Mouse (Mus musculus): ENCODE measurements around the gene Fer1l5. TPM values are rescaled to one million over a fixed set of nuclear protein-coding genes. Genes with fewer than 3 reads are reported as not detected.

Gene Fer1l5
- polyA plus RNA-seq, 1 experiment from 2014 or later, result 0.28 TPM

DNA sequence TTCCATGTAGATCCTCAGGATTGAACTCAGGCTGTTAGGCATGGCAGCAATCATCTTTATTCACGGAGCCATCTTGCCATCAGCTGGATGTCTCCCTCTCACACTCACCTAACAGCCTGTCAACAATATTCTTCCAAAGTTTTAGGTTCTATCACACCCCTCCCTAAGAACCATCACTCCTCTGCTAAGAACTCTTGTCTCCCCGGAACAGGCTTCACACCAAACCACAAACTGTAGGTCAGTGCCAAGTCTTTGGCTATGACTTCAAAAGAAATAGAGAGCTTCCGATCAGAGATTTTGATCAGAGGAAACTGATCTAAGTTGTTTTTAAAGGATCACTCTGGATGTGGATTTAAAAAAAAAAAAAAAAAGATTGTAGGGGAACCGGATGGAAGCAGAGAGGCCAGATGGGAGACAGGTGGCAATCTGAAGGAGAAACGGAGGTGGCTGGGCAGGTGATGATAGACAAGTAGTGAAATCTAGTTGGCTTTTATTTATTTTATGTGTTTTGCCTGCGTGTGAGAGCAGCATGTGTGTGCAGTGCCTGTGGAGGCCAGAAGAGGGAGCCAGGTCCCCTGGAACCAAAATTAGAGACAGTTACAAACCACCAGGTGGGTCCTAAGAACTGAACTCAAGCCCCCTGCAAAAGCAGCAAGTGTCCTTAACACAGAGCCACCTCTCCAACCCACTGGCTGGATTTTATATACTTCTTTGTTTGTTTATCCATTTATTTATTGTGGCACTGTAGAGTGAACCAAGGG is 82.1 kb downstream of the Fer1l5 start:
- no peaks in the 10 kb centered on the region for H3K36me3 ChIP-seq (ENCODE audit: insufficient read depth, low read length)
- H3K9me3 ChIP-seq (replicated peaks; ENCODE audit: low read length), result no peaks in the 10 kb centered on the region

DNA sequence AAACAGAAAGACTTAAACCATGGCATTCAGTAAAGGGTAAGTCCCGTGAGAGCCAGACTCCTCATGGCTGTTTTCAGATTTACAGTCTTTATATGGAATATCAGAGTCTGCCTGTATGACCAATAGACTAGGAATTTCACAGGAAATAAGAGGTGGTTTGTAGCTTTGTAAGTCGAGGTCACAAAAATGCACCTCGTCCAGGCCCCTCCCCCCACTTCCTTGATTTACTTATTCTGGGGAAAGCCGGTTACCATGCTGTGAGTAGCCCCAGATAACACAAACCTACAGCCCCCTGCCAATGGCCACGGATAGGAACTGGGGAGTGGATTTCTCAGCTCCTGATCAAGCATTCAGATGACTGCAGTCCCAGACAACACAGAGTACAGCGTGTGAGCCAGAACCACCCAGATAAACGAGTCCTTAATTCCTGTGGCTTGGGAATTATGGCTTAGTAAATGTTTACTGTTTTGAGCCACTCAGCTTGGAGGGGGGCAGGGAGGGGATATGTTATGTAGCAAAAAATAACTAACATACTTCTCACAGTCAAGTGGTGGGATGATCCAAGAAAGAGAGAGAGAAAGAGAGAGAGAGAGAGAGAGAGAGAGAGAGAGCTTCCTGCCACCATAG is 85.4 kb downstream of the Fer1l5 start:
- H3K27ac ChIP-seq, result 0 out of 2 replicates have a peak overlapping the region, but pooled peaks have one; percentile 11
- WGBS, result 23% methylated on average over 7 of the region's 7 CpGs

More for the DNA sequence above, 82.1 kb downstream of the Fer1l5 start:
- no peak overlapping the region for H3K4me2 ChIP-seq (ENCODE audit: low read length)
- TF ChIP-seq CTCF (IDR thresholded peaks at IDR 0.05; ENCODE audit: low read depth), result peak; percentile 44
- no peak overlapping the region for H3K27ac ChIP-seq
- H3K4me1 ChIP-seq (replicated peaks; ENCODE audit: insufficient read depth, low read length), result no peaks in the 10 kb centered on the region; the same call in 1 of the 2 replicates
- no peaks in the 10 kb centered on the region for H3K27me3 ChIP-seq (ENCODE audit: insufficient read depth, low read length)
- DNase-seq (ENCODE audit: low spot score) (no peak), ATAC-seq (replicated peaks; ENCODE audit: low FRiP score, low read depth) (no peak)
- no peak overlapping the region for H3K4me3 ChIP-seq (replicated peaks; ENCODE audit: low read depth, low read length)
- WGBS, result 87% methylated on average over 6 of the region's 6 CpGs
- H3K9ac ChIP-seq (ENCODE audit: low read depth, low read length), result no peak overlapping the region

DNA sequence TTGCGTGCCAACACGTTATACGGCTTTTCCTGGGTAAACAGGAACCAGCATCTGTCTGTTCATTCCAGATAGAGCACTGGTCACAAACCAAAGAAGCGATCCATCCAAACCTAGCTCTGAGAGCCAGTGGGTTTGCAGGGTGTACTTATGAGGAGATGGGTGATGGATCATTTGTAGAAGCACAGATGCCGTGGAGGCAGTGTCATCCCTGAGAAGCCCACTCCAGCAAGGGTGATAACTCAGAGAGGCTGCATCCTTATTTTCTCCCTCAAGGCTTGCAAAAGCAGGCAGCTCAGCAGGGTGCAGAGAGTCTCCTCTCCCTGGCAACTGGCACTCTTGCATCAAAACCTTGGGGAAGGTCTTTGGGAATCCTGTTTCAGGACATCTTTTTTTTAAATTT is 86.1 kb downstream of the Fer1l5 start:
- H3K9ac ChIP-seq (ENCODE audit: low read depth, low read length), result no peak overlapping the region
- H3K36me3 ChIP-seq (ENCODE audit: insufficient read depth, low read length), result no peaks in the 10 kb centered on the region
- H3K4me1 ChIP-seq (replicated peaks; ENCODE audit: insufficient read depth, low read length), result no peaks in the 10 kb centered on the region; the same call in 1 of the 2 replicates
- H3K27ac ChIP-seq, result no peak overlapping the region
- no peak for ATAC-seq (replicated peaks; ENCODE audit: low FRiP score, low read depth)
- no peak overlapping the region for H3K4me3 ChIP-seq (replicated peaks; ENCODE audit: low read depth, low read length)
- no peak overlapping the region for H3K4me2 ChIP-seq (ENCODE audit: low read length)
- 86% methylated on average over 5 of the region's 5 CpGs for WGBS
- no peak for TF ChIP-seq CTCF (IDR thresholded peaks at IDR 0.05; ENCODE audit: low read depth)
- no peaks in the 10 kb centered on the region for H3K9me3 ChIP-seq (replicated peaks; ENCODE audit: low read length)
- DNase-seq (ENCODE audit: low spot score), result no peak
- H3K27me3 ChIP-seq (ENCODE audit: insufficient read depth, low read length), result no peaks in the 10 kb centered on the region

More for the DNA sequence above, 85.4 kb downstream of the Fer1l5 start:
- Histone ChIP-seq H3K4me1 (replicated peaks; ENCODE audit: insufficient read depth, low read length) (no peaks in the 10 kb centered on the region; the same call in 1 of the 2 replicates), H3K9ac (ENCODE audit: low read depth, low read length) (no peak overlapping the region), H3K4me2 (ENCODE audit: low read length) (no peak overlapping the region), H3K4me3 (replicated peaks; ENCODE audit: low read depth, low read length) (no peak overlapping the region), H3K36me3 (ENCODE audit: insufficient read depth, low read length) (no peaks in the 10 kb centered on the region), H3K9me3 (replicated peaks; ENCODE audit: low read length) (no peaks in the 10 kb centered on the region), H3K27me3 (ENCODE audit: insufficient read depth, low read length) (no peaks in the 10 kb centered on the region)
- ATAC-seq (replicated peaks; ENCODE audit: low FRiP score, low read depth) (no peak), DNase-seq (ENCODE audit: low spot score) (peak; percentile 10)
- no peak for TF ChIP-seq CTCF (IDR thresholded peaks at IDR 0.05; ENCODE audit: low read depth)

DNA sequence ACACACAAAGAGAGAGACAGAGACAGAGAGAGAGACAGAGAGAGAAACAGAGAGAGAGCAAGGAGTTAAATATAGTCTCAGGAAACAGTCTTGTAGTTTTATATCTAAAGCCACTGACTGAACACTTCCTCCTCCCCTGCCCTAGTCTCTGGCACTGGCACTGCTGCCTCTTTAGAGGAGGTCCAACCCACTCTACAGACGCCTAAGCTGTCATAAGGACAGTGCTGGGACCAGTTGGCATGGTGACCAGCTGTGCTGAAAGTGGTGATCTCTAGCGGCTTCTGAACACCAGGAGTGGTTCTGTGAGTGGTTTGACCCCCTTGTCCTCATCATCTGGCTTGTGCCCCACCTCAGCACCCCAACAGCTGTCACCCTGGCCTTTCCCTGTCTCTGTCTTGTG is 89.7 kb downstream of the Fer1l5 start:
- DNase-seq (ENCODE audit: low spot score), result no peak
- Histone ChIP-seq H3K27ac (no peak overlapping the region), H3K4me1 (replicated peaks; ENCODE audit: insufficient read depth, low read length) (no peaks in the 10 kb centered on the region; the same call in 1 of the 2 replicates), H3K9ac (ENCODE audit: low read depth, low read length) (no peak overlapping the region), H3K27me3 (ENCODE audit: insufficient read depth, low read length) (no peaks in the 10 kb centered on the region), H3K4me2 (ENCODE audit: low read length) (no peak overlapping the region), H3K4me3 (replicated peaks; ENCODE audit: low read depth, low read length) (no peak overlapping the region), H3K36me3 (ENCODE audit: insufficient read depth, low read length) (no peaks in the 10 kb centered on the region), H3K9me3 (replicated peaks; ENCODE audit: low read length) (no peaks in the 10 kb centered on the region)
- WGBS, result 19% methylated on average over 2 of the region's 2 CpGs
- TF ChIP-seq CTCF (IDR thresholded peaks at IDR 0.05; ENCODE audit: low read depth), result no peak
- ATAC-seq (replicated peaks; ENCODE audit: low FRiP score, low read depth), result no peak

DNA sequence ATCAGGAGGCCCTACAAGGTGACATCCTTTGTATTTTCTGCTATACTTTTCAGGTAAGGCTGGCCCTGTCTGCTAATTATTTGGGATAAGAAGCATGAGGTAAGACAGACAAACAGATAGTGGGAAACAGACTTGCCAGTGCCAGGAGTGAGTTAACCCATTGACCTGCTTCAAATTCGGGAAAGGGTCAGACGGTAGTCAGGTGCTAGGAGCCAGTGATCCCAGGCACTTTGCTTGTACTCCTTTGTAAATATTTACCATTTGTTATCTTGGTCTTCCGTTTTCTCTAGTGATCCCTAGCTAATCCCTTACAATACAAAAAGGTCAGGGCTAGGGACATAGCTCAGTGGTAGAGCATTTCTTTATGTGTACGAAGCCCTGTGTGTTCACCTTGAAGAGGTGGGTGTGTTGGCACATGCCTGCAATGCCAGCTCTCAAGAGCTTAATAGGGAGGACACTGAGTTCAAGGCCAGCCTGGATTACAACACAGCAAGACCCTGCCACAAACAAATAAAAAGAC is 93.6 kb downstream of the Fer1l5 start:
- TF ChIP-seq CTCF (IDR thresholded peaks at IDR 0.05; ENCODE audit: low read depth), result no peak
- WGBS, result 73% methylated on average over 4 of the region's 4 CpGs

DNA sequence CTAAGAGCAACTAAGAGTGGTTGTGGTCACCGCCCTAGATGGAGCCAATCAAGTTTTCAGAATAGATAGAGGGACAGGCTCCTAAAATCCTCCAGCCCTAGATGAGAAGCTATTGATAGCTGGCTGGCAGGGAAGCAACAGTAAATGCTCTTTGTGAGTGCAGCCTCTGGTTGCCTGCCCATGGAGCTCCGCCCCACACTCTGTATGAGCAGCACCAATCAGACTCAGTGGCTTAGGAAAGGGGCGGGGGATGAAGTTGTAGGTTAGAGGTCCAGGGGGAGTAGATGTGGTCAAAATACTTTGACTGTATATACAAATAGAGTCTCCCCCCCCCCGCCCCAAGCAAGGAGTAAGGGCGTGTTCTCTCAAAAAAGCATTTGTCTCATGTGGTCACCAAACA is 95.4 kb downstream of the Fer1l5 start:
- H3K9ac ChIP-seq (ENCODE audit: low read depth, low read length), result no peak overlapping the region
- ATAC-seq (replicated peaks; ENCODE audit: low FRiP score, low read depth), result no peak
- WGBS, result 57% methylated on average over 5 of the region's 5 CpGs
- no peak for DNase-seq (ENCODE audit: low spot score)
- H3K27ac ChIP-seq, result no peak overlapping the region
- H3K27me3 ChIP-seq (ENCODE audit: insufficient read depth, low read length), result no peaks in the 10 kb centered on the region
- no peaks in the 10 kb centered on the region for H3K36me3 ChIP-seq (ENCODE audit: insufficient read depth, low read length)
- no peak overlapping the region for H3K4me2 ChIP-seq (ENCODE audit: low read length)
- no peak overlapping the region for H3K4me3 ChIP-seq (replicated peaks; ENCODE audit: low read depth, low read length)
- TF ChIP-seq CTCF (IDR thresholded peaks at IDR 0.05; ENCODE audit: low read depth), result no peak
- no peaks in the 10 kb centered on the region for H3K9me3 ChIP-seq (replicated peaks; ENCODE audit: low read length)
- peaks cover 5% of the 10 kb centered on the region for H3K4me1 ChIP-seq (replicated peaks; ENCODE audit: insufficient read depth, low read length)

More for the DNA sequence above, 93.6 kb downstream of the Fer1l5 start:
- ATAC-seq (replicated peaks; ENCODE audit: low FRiP score, low read depth), result no peak
- no peak for DNase-seq (ENCODE audit: low spot score)
- Histone ChIP-seq H3K4me2 (ENCODE audit: low read length) (no peak overlapping the region), H3K36me3 (ENCODE audit: insufficient read depth, low read length) (no peaks in the 10 kb centered on the region), H3K4me1 (replicated peaks; ENCODE audit: insufficient read depth, low read length) (no peaks in the 10 kb centered on the region), H3K4me3 (replicated peaks; ENCODE audit: low read depth, low read length) (no peak overlapping the region), H3K27ac (no peak overlapping the region), H3K27me3 (ENCODE audit: insufficient read depth, low read length) (no peaks in the 10 kb centered on the region), H3K9ac (ENCODE audit: low read depth, low read length) (no peak overlapping the region), H3K9me3 (replicated peaks; ENCODE audit: low read length) (no peaks in the 10 kb centered on the region)

Measured in kidney, postnatal 0 days (tissue).